Mouse (Mus musculus) stomach, postnatal 0 days (tissue): Measurements from ENCODE around the gene 1700056E22Rik.

Source experiments
- CTCF ChIP-seq: IDR thresholded peaks from 2 replicates; pipeline ENCODE4 v1.5.1; 2016; ENCODE audit warnings: antibody characterized with exemption, low read depth, mild to moderate bottlenecking, moderate library complexity
- EP300 ChIP-seq: optimal IDR thresholded peaks from 2 replicates; pipeline ENCODE3; 2016; ENCODE audit warnings: antibody characterized with exemption

- TF ChIP-seq EP300 (no peak), CTCF (no peak)
Observed at GRCm38 (mm10) chr1:184076065-184076464, 42.0 kb upstream of the 1700056E22Rik start.
